Mouse (Mus musculus) myocyte (in vitro differentiated cells): Measurements from ENCODE around the gene Zc3h18. TPM values are rescaled to one million over a fixed set of nuclear protein-coding genes. Genes with fewer than 3 reads are reported as not detected.

Source experiments
- H3K27me3 ChIP-seq: one replicate; pipeline ENCODE4 v1.6.1; 2011; ENCODE audit not compliant: control insufficient read depth, insufficient read depth, insufficient read length
- H3K36me3 ChIP-seq: one replicate; pipeline ENCODE4 v1.6.1; 2011; ENCODE audit not compliant: control insufficient read depth, insufficient read depth
- H3K4me2 ChIP-seq: one replicate; pipeline ENCODE4 v1.6.1; 2011; ENCODE audit warnings: low read depth, control low read depth
- H3K4me3 ChIP-seq: one replicate; pipeline ENCODE4 v1.5.1; 2011; ENCODE audit warnings: mild to moderate bottlenecking, control low read depth, moderate library complexity
- H3K79me2 ChIP-seq: one replicate; pipeline ENCODE4 v1.6.1; 2011; ENCODE audit not compliant: control insufficient read depth, insufficient read depth
- H3ac ChIP-seq: one replicate; pipeline ENCODE4 v1.6.1; 2011; ENCODE audit not compliant: control insufficient read depth, insufficient read length
- CEBPB ChIP-seq: IDR thresholded peaks from 2 replicates; pipeline ENCODE4 v1.6.1; 2011; ENCODE audit warnings: mild to moderate bottlenecking, moderate library complexity; ENCODE audit not compliant: poor library complexity, insufficient read depth, severe bottlenecking
- E2F4 ChIP-seq: IDR thresholded peaks from one replicate; pipeline ENCODE4 v1.6.1; 2011; ENCODE audit warnings: mild to moderate bottlenecking, control low read depth, moderate library complexity; ENCODE audit not compliant: insufficient read depth
- MAX ChIP-seq: IDR thresholded peaks from one replicate; pipeline ENCODE4 v1.6.1; 2011; ENCODE audit warnings: low read depth, mild to moderate bottlenecking, control low read depth
- MYOD1 ChIP-seq, 3 experiments: IDR thresholded peaks; one replicate each; pipeline ENCODE4 v1.6.1; 2011; ENCODE audit warnings: control low read depth in 2 of 3, low read depth in 2 of 3, mild to moderate bottlenecking in 2 of 3, moderate library complexity in 1 of 3; ENCODE audit not compliant: insufficient read length in 2 of 3, control insufficient read depth in 1 of 3
- MYOG ChIP-seq, 3 experiments: IDR thresholded peaks; one replicate each; pipeline ENCODE4 v1.6.1; 2011; ENCODE audit warnings: control low read depth in 2 of 3, low read depth in 2 of 3, mild to moderate bottlenecking in 2 of 3; ENCODE audit not compliant: insufficient read length in 2 of 3, control insufficient read depth in 1 of 3, insufficient read depth in 1 of 3
- POLR2A ChIP-seq: IDR thresholded peaks from one replicate; pipeline ENCODE4 v1.6.1; 2011; ENCODE audit warnings: low read depth, mild to moderate bottlenecking, control low read depth, moderate library complexity; ENCODE audit not compliant: insufficient read length
- POLR2AphosphoS2 ChIP-seq: IDR thresholded peaks from one replicate; pipeline ENCODE4 v1.6.1; 2011; ENCODE audit warnings: low read depth, control low read depth; ENCODE audit not compliant: insufficient read length
- REST ChIP-seq: IDR thresholded peaks from one replicate; pipeline ENCODE4 v1.6.1; 2011; ENCODE audit warnings: mild to moderate bottlenecking, control low read depth, moderate library complexity; ENCODE audit not compliant: insufficient read depth, insufficient read length
- SRF ChIP-seq: IDR thresholded peaks from one replicate; pipeline ENCODE4 v1.6.1; 2011; ENCODE audit warnings: low read depth; ENCODE audit not compliant: control insufficient read depth, insufficient read length
- TCF12 ChIP-seq: IDR thresholded peaks from one replicate; pipeline ENCODE4 v1.6.1; 2011; ENCODE audit warnings: mild to moderate bottlenecking, control low read depth; ENCODE audit not compliant: poor library complexity, insufficient read depth, severe bottlenecking
- TCF3 ChIP-seq: IDR thresholded peaks from one replicate; pipeline ENCODE4 v1.6.1; 2011; ENCODE audit warnings: low read depth, control low read depth; ENCODE audit not compliant: insufficient read length
- USF1 ChIP-seq: IDR thresholded peaks from one replicate; pipeline ENCODE4 v1.6.1; 2011; ENCODE audit warnings: low read depth, mild to moderate bottlenecking, control low read depth, moderate library complexity
- polyA plus RNA-seq: library from polyadenylated mRNA; unstranded; fragments of >200 nt; fragmentation: generic; extraction: Trizol; gene quantifications from one replicate; pipeline ENCODE4 v1.2.1, GENCODE M21; 2012; ENCODE audit warnings: missing spikeins

Zc3h18 gene
- polyA plus RNA-seq, 1 experiment = 28.8 TPM

- Histone ChIP-seq H3K36me3 (no peaks in the 10 kb centered on the region), H3ac (no peak overlapping the region), H3K27me3 (no peaks in the 10 kb centered on the region), H3K4me3 (no peak overlapping the region), H3K79me2 (no peaks in the 10 kb centered on the region), H3K4me2 (no peak overlapping the region)
- no peak for TF ChIP-seq TCF3
- no peak for TF ChIP-seq POLR2A
- no peak for TF ChIP-seq MYOG (IDR thresholded peaks at IDR 0.05; ENCODE audit: control insufficient read depth in 1 of 3, insufficient read depth in 1 of 3, insufficient read length in 2 of 3, low read depth in 2 of 3)
- no peak for TF ChIP-seq REST
- TF ChIP-seq SRF = no peak
- TF ChIP-seq USF1 = no peak
- TF ChIP-seq E2F4 = no peak
- TF ChIP-seq CEBPB = no peak
- no peak for TF ChIP-seq TCF12
- no peak for TF ChIP-seq POLR2AphosphoS2
- TF ChIP-seq MAX = no peak
- TF ChIP-seq MYOD1 (IDR thresholded peaks at IDR 0.05; ENCODE audit: control insufficient read depth in 1 of 3, insufficient read length in 2 of 3, low read depth in 2 of 3) = no peak
Observed at GRCm38 (mm10) chr8:122427607-122428006, 51.2 kb downstream of the Zc3h18 start.

GRCm38 (mm10) chr8:122428163-122428562 is 51.8 kb downstream of the Zc3h18 start:
- Histone ChIP-seq H3K27me3 (no peaks in the 10 kb centered on the region), H3K4me2 (no peak overlapping the region), H3K4me3 (no peak overlapping the region), H3K79me2 (no peaks in the 10 kb centered on the region), H3ac (no peak overlapping the region), H3K36me3 (no peaks in the 10 kb centered on the region)
- TF ChIP-seq TCF3 (no peak), E2F4 (no peak), SRF (no peak), MYOD1 (IDR thresholded peaks at IDR 0.05; ENCODE audit: control insufficient read depth in 1 of 3, insufficient read length in 2 of 3, low read depth in 2 of 3) (no peak), MYOG (IDR thresholded peaks at IDR 0.05; ENCODE audit: control insufficient read depth in 1 of 3, insufficient read depth in 1 of 3, insufficient read length in 2 of 3, low read depth in 2 of 3) (no peak)

GRCm38 (mm10) chr8:122430058-122430636 is 53.7 kb downstream of the Zc3h18 start:
- Histone ChIP-seq H3K4me2 (peak overlapping the region; percentile 6), H3K27me3 (no peaks in the 10 kb centered on the region), H3ac (no peak overlapping the region), H3K79me2 (no peaks in the 10 kb centered on the region), H3K36me3 (no peaks in the 10 kb centered on the region), H3K4me3 (no peak overlapping the region)
- TF ChIP-seq MYOG (IDR thresholded peaks at IDR 0.05; ENCODE audit: control insufficient read depth in 1 of 3, insufficient read depth in 1 of 3, insufficient read length in 2 of 3, low read depth in 2 of 3) (no peak), POLR2AphosphoS2 (no peak), E2F4 (no peak), CEBPB (no peak), MAX (no peak)

GRCm38 (mm10) chr8:122430646-122431045 is 54.2 kb downstream of the Zc3h18 start:
- no peak overlapping the region for H3ac ChIP-seq
- H3K4me3 ChIP-seq = no peak overlapping the region
- H3K36me3 ChIP-seq = peaks cover 5% of the 10 kb centered on the region
- TF ChIP-seq POLR2AphosphoS2 (no peak), SRF (no peak), MYOG (IDR thresholded peaks at IDR 0.05; ENCODE audit: control insufficient read depth in 1 of 3, insufficient read depth in 1 of 3, insufficient read length in 2 of 3, low read depth in 2 of 3) (no peak), MAX (no peak)
- H3K4me2 ChIP-seq = no peak overlapping the region
- no peaks in the 10 kb centered on the region for H3K79me2 ChIP-seq
- no peaks in the 10 kb centered on the region for H3K27me3 ChIP-seq

- Histone ChIP-seq H3K4me3 (no peak overlapping the region), H3K36me3 (peaks cover 14% of the 10 kb centered on the region), H3K4me2 (no peak overlapping the region), H3ac (no peak overlapping the region), H3K27me3 (no peaks in the 10 kb centered on the region), H3K79me2 (no peaks in the 10 kb centered on the region)
- TF ChIP-seq MYOG (IDR thresholded peaks at IDR 0.05; ENCODE audit: control insufficient read depth in 1 of 3, insufficient read depth in 1 of 3, insufficient read length in 2 of 3, low read depth in 2 of 3) (no peak), CEBPB (no peak), USF1 (no peak), POLR2AphosphoS2 (no peak), REST (no peak), MYOD1 (IDR thresholded peaks at IDR 0.05; ENCODE audit: control insufficient read depth in 1 of 3, insufficient read length in 2 of 3, low read depth in 2 of 3) (no peak), MAX (no peak), E2F4 (no peak), SRF (no peak), TCF3 (no peak), POLR2A (no peak), TCF12 (no peak)
Observed at GRCm38 (mm10) chr8:122431694-122432442, 55.5 kb downstream of the Zc3h18 start.
